Mouse (Mus musculus) CH12F3 (cell line): Measurements from ENCODE around the gene Scp2d1.
"Not testable (repeated sequence)": the region's sequence is repeated elsewhere in the genome, so short reads cannot be mapped to it uniquely, and the experiment has no call there.

Experiments used
- in situ Hi-C: fragments of 300-500 bp; cut with MboI; formaldehyde crosslinking; loops from 2 replicates; pipeline ENCODE4 v1.14.3; 2020; ENCODE audit warnings: low sequenced_read_pairs

Scp2d1 gene

GRCm38 (mm10) chr2:144823356-144823755, at the start of gene Scp2d1:
Scp2d1 (plus strand) TSS chr2:144823656.
- in situ Hi-C loops = not testable (repeated sequence)

DNA sequence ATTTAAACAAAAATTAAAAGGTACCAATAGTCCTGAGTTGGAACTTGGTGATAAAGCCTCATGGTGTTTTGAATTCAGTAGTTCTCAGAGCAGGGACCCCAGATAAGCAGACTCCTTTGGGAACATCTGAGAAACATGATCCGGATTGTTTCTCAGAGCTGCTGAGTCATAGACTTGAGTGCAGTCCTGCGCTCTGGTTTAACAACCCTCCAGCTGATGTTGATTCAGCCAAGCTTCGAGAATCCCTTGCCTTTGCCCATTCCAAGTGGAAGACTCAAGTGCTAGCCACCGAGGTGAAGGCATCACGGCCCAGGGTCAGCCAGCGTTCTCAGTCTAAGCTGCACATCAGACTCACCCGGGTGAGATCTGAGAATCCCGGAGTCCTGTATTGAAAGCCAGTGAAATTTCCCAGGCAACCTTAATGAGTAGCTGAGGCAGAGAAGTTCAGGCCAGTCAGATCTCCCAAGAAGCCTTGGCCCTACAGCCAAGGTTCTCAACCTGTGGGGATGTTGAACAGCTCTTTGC, 48.8 kb upstream of the Scp2d1 start:
- in situ Hi-C loops = no loop called here

GRCm38 (mm10) chr2:144775626-144776025, 47.8 kb upstream of the Scp2d1 start:
- in situ Hi-C loops = no loop called here

- in situ Hi-C loops = no loop called here
Measured at GRCm38 (mm10) chr2:144779263-144779662, 44.2 kb upstream of the Scp2d1 start.

- in situ Hi-C loops = no loop called here
Measured at GRCm38 (mm10) chr2:144780731-144781130, 42.7 kb upstream of the Scp2d1 start.

GRCm38 (mm10) chr2:144781871-144782270, 41.6 kb upstream of the Scp2d1 start:
- in situ Hi-C loops = no loop called here

DNA sequence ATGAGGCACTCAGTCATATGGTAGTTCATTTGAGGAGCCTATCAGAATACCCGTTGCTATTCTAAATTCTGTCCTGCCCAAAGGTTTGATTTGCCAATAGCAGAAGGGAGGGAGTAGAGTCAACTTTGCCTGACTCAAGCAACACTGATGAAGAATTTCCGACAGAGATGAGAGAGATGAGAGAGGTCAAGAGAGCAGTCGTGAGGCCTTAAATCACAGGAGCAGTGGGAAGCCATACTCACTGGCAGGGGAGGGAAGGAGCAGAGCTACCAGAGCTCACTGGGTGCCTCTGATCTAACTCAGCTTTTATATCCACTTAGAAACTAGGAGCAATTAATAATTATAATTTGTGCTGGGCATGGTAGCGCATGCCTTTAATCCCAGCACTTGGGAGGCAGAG, 41.0 kb upstream of the Scp2d1 start:
- in situ Hi-C loops = no loop called here

GRCm38 (mm10) chr2:144783190-144783589, 40.3 kb upstream of the Scp2d1 start:
- in situ Hi-C loops = no loop called here

GRCm38 (mm10) chr2:144783831-144784230, 39.6 kb upstream of the Scp2d1 start:
- in situ Hi-C loops = no loop called here

DNA sequence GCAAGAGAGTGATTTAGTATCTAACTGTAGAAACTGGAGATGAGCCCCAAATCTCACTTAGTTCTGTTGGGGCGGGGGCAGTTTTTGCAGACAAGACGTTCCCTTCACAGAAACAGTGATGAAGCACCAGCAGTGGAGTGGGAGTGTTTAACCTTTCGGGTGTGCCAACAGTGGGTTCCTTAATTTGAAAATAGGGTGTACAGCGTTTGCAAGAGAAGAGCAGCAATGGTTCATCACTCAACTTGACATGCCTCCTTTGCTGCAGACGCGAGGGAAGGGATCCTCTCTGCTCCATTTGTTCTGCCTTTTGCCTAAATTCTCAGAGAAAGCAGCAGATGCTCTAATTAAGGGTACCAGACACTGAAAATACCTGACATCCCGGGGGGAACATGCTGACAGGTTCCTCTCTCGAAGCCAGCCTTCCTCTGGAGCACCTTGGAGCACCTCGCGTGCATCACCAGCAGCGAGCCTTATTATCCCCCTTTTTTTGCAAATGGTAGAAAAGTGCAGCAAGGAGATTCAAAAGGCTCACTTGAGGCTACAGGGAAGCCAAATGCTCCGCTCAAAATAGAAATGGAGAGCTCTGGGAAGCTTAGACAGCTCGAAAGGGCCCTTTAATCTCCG, 31.7 kb upstream of the Scp2d1 start:
- in situ Hi-C loops = no loop called here

DNA sequence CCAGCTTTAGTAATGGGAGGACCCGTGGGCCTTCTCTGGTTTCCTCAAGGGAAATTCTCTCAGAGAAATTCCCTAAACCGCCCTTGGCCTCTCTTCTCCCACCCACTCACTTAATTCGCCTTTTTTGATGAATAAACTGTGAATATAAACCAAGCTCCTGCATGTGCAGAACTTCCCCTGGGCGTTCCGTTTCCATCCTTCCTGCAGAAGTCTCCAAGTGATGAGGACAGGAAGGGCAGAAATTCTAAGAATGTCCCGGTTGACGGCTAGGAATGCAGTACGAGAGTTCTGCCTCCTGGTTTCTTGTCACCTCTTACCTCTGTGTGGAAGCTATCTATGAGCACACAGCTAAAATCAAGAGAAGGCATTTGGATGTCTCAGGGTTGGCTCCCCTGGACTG, 25.9 kb upstream of the Scp2d1 start:
- in situ Hi-C loops = no loop called here

DNA sequence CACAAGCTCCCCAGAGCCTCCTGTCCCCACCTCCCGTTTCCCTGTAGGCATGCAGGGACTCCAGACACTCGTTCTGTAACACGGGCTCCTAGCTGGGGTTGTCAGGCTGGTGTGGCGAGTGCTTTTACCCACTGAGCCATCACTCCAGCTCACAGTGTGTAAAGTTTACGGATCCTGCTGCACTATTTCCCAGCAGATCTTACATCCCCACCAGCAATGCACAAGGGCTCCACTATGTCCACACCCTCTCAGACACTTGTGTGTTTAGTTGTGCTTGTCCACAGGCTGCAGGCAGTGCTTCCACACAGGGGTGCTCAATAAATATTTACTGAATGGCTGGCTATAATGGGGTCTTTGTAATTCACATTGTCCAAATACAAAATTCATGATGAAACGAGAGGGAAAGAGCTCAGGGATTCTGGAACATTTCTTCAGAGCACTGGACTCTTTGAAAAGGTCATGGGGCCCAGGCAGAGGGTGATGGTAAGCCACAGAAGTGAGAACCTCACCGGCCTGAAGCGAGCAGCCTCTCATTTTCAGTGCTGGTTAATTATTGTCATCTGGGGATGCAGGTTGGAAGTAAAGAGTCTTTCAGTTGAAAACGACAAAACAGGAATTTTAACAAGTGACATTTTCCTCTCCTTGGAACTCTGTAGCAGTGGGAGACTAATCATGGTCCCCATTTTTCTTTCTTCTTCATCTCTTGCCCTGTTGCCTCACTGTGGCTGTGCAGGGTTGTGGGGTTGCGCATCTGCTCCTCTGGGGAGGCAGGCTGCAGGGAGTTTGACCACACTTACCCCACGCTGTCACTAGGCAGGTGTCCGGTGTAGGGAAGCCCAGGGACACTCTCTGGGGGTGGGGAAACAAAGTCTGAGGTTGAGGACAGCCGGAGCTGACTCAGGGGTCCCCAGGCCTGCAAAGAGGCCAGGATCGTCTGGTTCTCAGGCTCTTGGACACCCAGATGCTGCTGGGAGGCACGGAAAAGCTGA, 15.4 kb upstream of the Scp2d1 start:
- in situ Hi-C loops = no loop called here

- in situ Hi-C loops = no loop called here
Measured at GRCm38 (mm10) chr2:144828457-144828985, 5.1 kb downstream of the Scp2d1 start.

- in situ Hi-C loops = no loop called here
Measured at GRCm38 (mm10) chr2:144836667-144837311, 13.3 kb downstream of the Scp2d1 start.

DNA sequence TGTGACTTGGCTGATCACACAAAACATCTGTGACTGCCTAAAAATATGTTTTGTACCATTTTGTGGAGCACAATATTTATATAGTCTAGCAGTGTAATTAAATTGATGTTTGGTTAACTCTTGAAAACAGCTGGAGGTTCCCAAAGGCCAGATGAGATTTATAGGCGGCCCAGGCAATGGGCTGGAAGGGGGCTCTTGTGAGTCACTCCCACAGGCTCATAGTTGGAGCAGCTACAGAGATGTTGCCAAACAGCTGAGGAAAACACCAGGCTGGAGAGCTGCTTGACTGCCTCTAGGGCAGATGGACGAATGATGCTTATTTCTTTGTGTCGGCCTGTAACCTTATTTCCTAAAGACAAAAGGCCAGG, 13.8 kb downstream of the Scp2d1 start:
- in situ Hi-C loops = no loop called here

- in situ Hi-C loops = no loop called here
Measured at GRCm38 (mm10) chr2:144868827-144869226, 45.4 kb downstream of the Scp2d1 start.
